8 mouse cellular contexts compared by ENCODE assay signal in the genomic region with DNA sequence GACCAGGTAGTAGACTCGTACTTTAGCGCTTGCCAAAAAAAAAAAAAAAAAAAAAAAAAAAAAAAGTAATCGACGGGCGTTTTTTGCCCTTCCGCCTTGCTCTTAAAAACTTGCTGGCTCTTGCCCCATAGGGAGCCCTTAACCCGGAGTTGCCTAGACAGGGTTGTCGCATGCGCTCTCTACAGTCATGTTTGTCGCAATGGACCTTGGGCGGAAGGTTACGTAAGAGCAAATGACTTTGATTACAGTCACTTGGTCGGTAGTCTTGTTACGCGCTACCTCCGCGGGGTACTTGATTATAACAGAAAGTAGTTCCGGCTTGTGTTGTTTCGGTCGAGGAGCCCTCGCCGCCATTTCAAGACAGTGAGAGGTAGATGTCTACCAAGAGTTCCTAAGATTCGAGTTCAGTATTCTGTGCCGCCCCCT. TPM values are rescaled to one million over a fixed set of nuclear protein-coding genes. Genes with fewer than 3 reads are reported as not detected.
DNase-seq lines count a peak whose midpoint lies in the region; ATAC-seq lines count a peak whose summit lies in the region.

A gene (plus strand): TSS at position 320 of the 426 bp plus-strand sequence.

- H3K27me3 ChIP-seq in heart, embryonic 13.5 days (replicated peaks) = peaks cover 54% of the 10 kb centered on the region
- peaks cover 30% of the 10 kb centered on the region for H3K27me3 ChIP-seq in liver, embryonic 12.5 days (replicated peaks)
- 0 out of 2 replicates have a peak, but pooled peaks cover 3% of the 10 kb centered on the region for H3K27me3 ChIP-seq in stomach, embryonic 15.5 days (replicated peaks)

- peak within 1 kb of the TSS; percentile 74 for H3K4me2 ChIP-seq in heart, embryonic 13.5 days
- peak within 1 kb of the TSS; percentile 69 for H3K4me2 ChIP-seq in liver, embryonic 12.5 days
- peak within 1 kb of the TSS; percentile 50 for H3K4me2 ChIP-seq in stomach, embryonic 15.5 days

- H3K36me3 ChIP-seq in heart, embryonic 13.5 days = peaks cover 6% of the 10 kb centered on the region
- peaks cover 15% of the 10 kb centered on the region for H3K36me3 ChIP-seq in liver, embryonic 12.5 days
- H3K36me3 ChIP-seq in stomach, embryonic 15.5 days = no peaks in the 10 kb centered on the region

- peak within 1 kb of the TSS; percentile 93 for H3K27ac ChIP-seq in brown adipose tissue, adult 24 weeks (replicated peaks; ENCODE audit: low read depth, low read length)
- H3K27ac ChIP-seq in heart, embryonic 13.5 days (replicated peaks) = peak within 1 kb of the TSS; percentile 85
- H3K27ac ChIP-seq in liver, embryonic 12.5 days = peak within 1 kb of the TSS; percentile 87
- H3K27ac ChIP-seq in stomach, embryonic 15.5 days = peak within 1 kb of the TSS; percentile 64

- peak within 1 kb of the TSS; percentile 91 for H3K4me3 ChIP-seq in brown adipose tissue, adult 24 weeks (ENCODE audit: insufficient read depth, low read depth, low read length)
- H3K4me3 ChIP-seq in heart, embryonic 13.5 days = peak within 1 kb of the TSS; percentile 71
- H3K4me3 ChIP-seq in liver, embryonic 12.5 days = peak within 1 kb of the TSS; percentile 73
- peak within 1 kb of the TSS; percentile 64 for H3K4me3 ChIP-seq in stomach, embryonic 15.5 days (replicated peaks)

- peak; percentile 95 for DNase-seq in CD4-positive, CD25-positive, alpha-beta regulatory T cell, adult 2 months (ENCODE audit: low read depth, low spot score)
- peak; percentile 82 for DNase-seq in fat pad, adult 2 months (ENCODE audit: extremely low read depth, low read depth, low spot score)
- peak; percentile 91 for DNase-seq in kidney, postnatal 10 days
- peak; percentile 87 to 90 for DNase-seq in natural killer cell, adult 2 months (ENCODE audit: low spot score in 2 of 2)

- peak within 1 kb of the TSS; percentile 87 for H3K9ac ChIP-seq in heart, embryonic 13.5 days
- H3K9ac ChIP-seq in liver, embryonic 12.5 days = peak within 1 kb of the TSS; percentile 84
- H3K9ac ChIP-seq in stomach, embryonic 15.5 days = peak within 1 kb of the TSS; percentile 63

- no peaks in the 10 kb centered on the region; the same call in 1 of the 2 replicates for H3K4me1 ChIP-seq in brown adipose tissue, adult 24 weeks (ENCODE audit: control insufficient read depth, insufficient read depth, insufficient read length, low read length)
- peaks cover 5% of the 10 kb centered on the region for H3K4me1 ChIP-seq in heart, embryonic 13.5 days
- peaks cover 9% of the 10 kb centered on the region; the same call in 1 of the 2 replicates for H3K4me1 ChIP-seq in liver, embryonic 12.5 days
- 0 out of 2 replicates have a peak, but pooled peaks cover 3% of the 10 kb centered on the region for H3K4me1 ChIP-seq in stomach, embryonic 15.5 days

- ATAC-seq in heart, embryonic 13.5 days (ENCODE audit: extremely low read depth, insufficient number of reproducible peaks, low FRiP score, low TSS enrichment) = peak; percentile 68; the same call in 1 of the 2 replicates
- ATAC-seq in liver, embryonic 12.5 days = peak; percentile 90
- ATAC-seq in stomach, embryonic 15.5 days (ENCODE audit: insufficient read depth, low FRiP score, low read depth) = peak; percentile 94

- H3K9me3 ChIP-seq in heart, embryonic 13.5 days = no peaks in the 10 kb centered on the region
- no peaks in the 10 kb centered on the region for H3K9me3 ChIP-seq in liver, embryonic 12.5 days (replicated peaks)
- H3K9me3 ChIP-seq in stomach, embryonic 15.5 days = no peaks in the 10 kb centered on the region

- WGBS in heart, embryonic 13.5 days = 7% methylated on average over 24 of the region's 24 CpGs
- 6% methylated on average over 24 of the region's 24 CpGs for WGBS in liver, embryonic 12.5 days (ENCODE audit: insufficient replicate concordance)
- WGBS in stomach, embryonic 15.5 days = 12% methylated on average over 24 of the region's 24 CpGs

RNA-seq across cellular contexts. Expression of the gene that starts here (rescaled TPM):
- polyA plus RNA-seq in brown adipose tissue, adult 24 weeks (2012; ENCODE audit: insufficient read depth, insufficient read length, missing spikeins) = 41.8 and 49.2 TPM in 2 replicates
- 85.4 and 90.5 TPM in 2 replicates for polyA plus RNA-seq in heart, embryonic 13.5 days (2015; fragmentation: Nextera tagmentation; extraction: Ambion mirVana)
- 67.4 and 68.9 TPM in 2 replicates for polyA plus RNA-seq in liver, embryonic 12.5 days (2016; fragmentation: Nextera tagmentation; extraction: Ambion mirVana)
- polyA plus RNA-seq in stomach, embryonic 15.5 days (2015; fragmentation: Nextera tagmentation; extraction: Ambion mirVana) = 132 and 136 TPM in 2 replicates

Comparison
In these comparisons a context has a peak if more than half of its experiments do, and no peak if none do; other contexts are left out.
1. Peak in every context shown above with its lines: DNase-seq, ATAC-seq, H3K4me3 ChIP-seq and H3K27ac ChIP-seq.